Mouse (Mus musculus): ENCODE data around the gene Dnmt3c. TPM values are rescaled to one million over a fixed set of nuclear protein-coding genes. Genes with fewer than 3 reads are reported as not detected.
A peak's percentile ranks its signal among the peaks of the same experiment; 100 is the strongest.
"Not testable (repeated sequence)": the region's sequence is repeated elsewhere in the genome, so short reads cannot be mapped to it uniquely, and the experiment has no call there.

Dnmt3c gene
- total RNA-seq, 2 experiments from 2014 or later: not detected

- DNase-seq (ENCODE audit: low spot score in 2 of 2): peak in 1 of 2 experiments; percentile 19
Observed at GRCm38 (mm10) chr2:153713227-153713626, 16.8 kb downstream of the Dnmt3c start.

- DNase-seq (ENCODE audit: low spot score in 2 of 2): not testable (repeated sequence)
Observed at GRCm38 (mm10) chr2:153717861-153718260, 21.4 kb downstream of the Dnmt3c start.

- no peak for DNase-seq (ENCODE audit: low spot score in 2 of 2)
Observed at GRCm38 (mm10) chr2:153723098-153723497, 26.6 kb downstream of the Dnmt3c start.

DNA sequence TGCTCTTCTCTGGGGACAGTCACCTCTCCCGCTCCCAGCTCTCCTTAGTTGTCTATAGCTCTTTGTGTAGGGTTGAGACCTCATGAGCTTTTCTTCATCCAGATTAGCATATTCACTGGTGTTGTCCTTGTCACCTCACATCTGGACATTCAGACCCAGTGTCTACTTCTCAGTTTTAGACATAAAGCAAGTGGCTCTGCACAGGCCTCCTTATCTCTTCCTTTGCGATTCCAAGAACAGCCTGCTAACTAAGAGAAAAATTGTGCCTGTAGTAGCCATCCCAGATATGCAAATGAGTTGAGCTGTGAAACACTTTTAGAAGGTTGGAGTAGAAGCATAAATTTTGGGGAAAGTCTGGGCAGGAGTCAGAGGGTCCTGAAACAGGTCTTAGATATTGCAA is 28.0 kb downstream of the Dnmt3c start:
- no peak for DNase-seq (ENCODE audit: low spot score in 2 of 2)

- DNase-seq (ENCODE audit: low spot score in 2 of 2): no peak
Observed at GRCm38 (mm10) chr2:153724871-153725270, 28.4 kb downstream of the Dnmt3c start.

DNA sequence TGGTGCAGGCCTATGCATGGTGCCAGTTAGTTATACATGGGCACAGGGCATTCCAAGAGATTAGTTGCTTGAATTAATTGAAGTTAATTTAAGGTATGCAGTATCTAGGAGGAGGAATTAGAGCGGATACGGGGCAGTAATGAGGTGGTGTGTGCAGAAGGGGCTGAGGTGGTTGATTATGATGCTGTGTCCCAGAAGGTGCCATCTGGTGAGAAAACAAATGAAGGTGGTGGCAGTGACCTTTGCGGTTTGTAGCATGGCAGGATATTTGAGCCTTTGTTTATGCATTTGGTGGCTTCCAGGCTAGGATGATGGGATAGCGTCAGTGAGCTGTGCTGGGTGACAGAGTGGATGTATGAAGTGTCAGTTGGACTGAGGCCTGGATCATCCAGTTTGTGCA is 28.8 kb downstream of the Dnmt3c start:
- DNase-seq (ENCODE audit: low spot score in 2 of 2): no peak

DNA sequence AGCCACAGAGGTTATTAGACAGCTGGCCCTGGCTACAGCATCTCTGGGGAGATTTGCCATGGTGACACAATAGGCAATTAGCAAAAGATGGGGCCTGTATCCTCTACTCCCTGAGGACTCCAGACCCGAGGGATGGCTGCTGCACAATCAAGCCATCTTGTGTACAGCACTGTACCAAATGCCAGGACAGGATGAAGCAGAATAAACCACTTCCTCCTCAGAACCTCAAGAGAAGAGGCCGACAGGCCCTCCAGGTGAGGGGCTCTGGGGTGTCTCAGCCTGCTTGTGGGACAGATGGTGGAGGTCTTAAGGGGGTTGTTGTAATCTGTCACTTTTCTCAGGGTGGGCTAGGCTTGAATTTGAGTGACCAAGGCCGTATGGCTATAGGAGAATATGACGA is 37.6 kb downstream of the Dnmt3c start:
- no peak for DNase-seq (ENCODE audit: low spot score in 2 of 2)

GRCm38 (mm10) chr2:153740500-153741436 is 44.3 kb downstream of the Dnmt3c start, which contains the start of gene Mapre1:
TSS of gene Mapre1 (plus strand) at chr2:153741274.
- DNase-seq (ENCODE audit: low spot score in 2 of 2): peak; percentile 99

GRCm38 (mm10) chr2:153741437-153742065 is 45.1 kb downstream of the Dnmt3c start:
- DNase-seq (ENCODE audit: low spot score in 2 of 2): peak in 1 of 2 experiments; percentile 78

DNA sequence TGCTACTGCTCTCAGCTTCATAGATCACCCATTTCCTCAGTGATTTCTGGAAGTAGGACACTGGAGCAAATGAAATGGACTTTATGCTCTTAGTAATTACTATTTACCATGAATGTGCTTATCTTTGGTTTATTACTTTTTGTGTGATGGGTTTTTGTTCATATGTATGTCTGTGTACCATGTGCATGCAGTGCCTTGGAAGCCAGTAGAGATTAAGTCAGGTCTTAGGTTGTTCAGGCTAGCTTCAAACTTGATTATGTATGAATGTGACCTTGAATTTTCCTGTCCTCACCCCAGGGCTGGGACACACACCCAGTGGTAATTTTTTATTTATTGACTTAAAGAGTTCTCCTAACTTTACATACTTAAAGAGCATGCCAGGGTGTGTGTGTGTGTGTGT is 51.5 kb downstream of the Dnmt3c start:
- DNase-seq (ENCODE audit: low spot score in 2 of 2): no peak

DNA sequence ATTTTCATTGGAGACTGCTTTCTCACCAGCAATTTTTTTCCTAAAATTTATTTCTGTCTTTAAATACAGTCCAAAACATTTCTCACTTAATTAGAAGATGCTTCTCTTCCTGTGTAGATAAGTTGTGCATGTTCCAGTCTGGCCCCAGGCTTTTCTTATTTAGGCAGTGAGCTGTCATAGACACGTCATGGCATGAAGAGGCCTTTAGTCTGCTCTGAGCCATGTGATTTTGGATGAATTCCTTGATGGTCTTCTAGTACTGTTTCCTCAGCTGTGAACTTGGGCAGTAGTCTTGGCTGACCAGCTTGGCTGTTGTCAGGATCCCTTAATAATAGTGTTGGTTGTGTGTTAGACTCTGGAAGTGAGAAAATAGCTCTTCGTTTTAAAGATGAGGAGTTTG is 53.9 kb downstream of the Dnmt3c start:
- no peak for DNase-seq (ENCODE audit: low spot score in 2 of 2)

DNA sequence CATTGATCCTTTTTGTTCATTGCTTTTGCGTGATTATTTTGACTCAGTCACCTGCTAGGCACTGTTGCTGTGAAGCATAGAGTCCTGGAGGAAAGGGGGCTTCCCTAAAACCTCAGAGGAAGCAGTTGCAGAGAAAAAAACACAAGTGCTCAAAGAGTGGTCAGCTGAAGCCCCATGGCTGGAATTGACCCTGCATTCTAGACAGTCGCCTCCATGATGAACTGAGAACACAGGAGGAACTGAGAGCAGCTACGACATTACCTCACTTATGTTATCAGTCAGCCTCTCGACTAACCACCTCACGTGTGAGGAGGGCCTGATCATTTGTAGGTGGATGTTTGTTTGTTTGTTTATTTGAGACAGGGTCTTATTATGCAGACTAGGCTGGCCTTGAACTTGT is 65.7 kb downstream of the Dnmt3c start:
- no peak for DNase-seq (ENCODE audit: low spot score in 2 of 2)

DNA sequence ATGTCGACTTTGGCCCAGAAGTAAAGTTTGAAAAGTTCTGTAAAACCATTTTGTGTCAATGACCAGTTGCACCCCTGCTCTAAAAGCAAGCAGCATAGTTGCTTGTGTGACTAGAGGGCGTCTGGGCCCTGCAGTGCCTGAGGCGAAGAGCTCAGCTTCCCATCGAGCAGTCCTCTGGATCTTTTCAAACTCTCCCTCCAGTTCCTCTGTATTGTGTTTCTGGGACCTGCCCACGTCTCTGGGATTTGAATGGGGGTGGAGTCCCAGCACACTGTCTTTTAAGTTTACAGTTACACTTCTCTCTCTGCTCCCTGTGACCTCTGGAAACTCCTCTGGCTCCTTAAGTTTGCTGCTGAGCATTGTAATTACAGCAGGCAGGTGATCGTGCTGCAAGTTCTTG is 71.0 kb downstream of the Dnmt3c start:
- no peak for DNase-seq (ENCODE audit: low spot score in 2 of 2)

- DNase-seq (ENCODE audit: low spot score in 2 of 2): no peak
Observed at GRCm38 (mm10) chr2:153768881-153769280, 72.4 kb downstream of the Dnmt3c start.

DNA sequence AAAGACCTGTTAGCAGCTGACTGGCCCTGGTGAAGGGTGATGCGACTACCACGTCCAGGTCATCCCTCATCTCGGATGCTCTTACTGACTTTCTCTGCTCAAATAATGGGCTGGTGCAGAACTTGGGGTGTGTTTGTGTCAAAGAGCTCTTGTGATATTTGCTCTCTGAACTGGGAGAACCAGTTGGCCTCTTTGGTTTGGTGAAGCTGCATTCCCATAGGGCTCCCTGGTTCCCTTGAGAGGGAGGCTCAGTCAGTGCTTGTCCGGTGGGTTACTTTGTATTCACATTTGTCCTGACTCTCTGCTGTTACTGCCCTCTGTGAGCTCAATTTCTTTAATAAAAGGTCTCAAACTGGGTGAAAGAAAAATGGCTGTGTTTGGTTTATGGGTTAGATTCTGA is 76.5 kb downstream of the Dnmt3c start:
- no peak for DNase-seq (ENCODE audit: low spot score in 2 of 2)

DNA sequence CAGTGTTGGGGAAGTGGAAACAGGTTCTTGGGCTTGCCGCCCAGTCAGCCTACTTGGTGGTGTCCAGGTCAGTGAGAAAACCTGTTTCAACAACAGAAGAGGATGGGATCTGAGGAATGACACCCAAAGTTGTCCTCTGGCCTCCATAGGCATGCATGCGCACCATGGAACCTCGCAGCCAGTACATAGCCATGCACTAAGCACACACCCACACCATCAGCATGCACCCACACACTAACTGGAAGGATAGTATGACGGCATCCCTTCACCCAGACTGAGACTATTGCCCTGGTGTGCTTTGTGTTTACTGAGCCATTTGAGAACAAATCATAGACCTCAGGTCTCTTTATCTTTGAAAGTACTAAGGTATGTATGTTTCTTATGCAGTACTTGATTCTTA is 79.0 kb downstream of the Dnmt3c start:
- no peak for DNase-seq (ENCODE audit: low spot score in 2 of 2)

DNA sequence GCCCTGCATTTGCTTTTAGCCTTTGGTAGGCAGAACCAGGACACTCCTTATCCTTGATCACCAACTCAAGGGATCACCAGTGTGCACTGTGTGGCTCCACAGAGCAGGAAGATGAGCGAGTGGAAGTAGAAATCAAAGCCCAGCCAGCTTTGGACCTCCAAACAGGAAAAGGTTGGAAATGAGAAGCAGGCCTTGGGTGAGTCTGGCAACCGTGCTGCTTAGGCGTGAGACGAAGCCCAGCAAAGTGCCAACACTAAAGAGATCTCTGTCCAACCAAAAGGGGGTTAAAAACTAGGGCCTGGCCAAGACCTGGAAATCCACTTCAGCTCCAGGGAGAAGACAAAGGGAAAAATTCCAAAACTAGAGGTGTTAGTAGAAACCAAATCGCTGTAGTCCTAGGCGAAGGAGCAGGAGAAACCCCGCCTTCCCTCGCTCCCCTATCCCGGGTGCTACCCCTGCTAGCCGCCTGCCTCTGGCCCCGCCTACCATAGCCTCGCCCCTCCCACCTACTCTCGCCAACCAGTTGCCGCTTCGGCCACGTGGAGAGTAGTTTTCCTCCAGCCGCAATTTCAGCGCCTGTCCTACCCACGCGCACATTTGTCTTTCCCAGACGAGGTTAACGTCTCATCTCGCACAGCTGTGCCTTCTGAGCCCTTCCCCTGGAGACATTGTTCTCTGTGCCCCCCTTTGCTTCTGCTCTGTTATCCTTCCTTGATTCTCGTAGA is 82.3 kb downstream of the Dnmt3c start:
- peak; percentile 78 to 79 for DNase-seq (ENCODE audit: low spot score in 2 of 2)

Measured in adrenal gland, adult 18-20 months (tissue).